Mouse (Mus musculus): ENCODE results near the gene Gtf2ird2. TPM values are rescaled to one million over a fixed set of nuclear protein-coding genes. Genes with fewer than 3 reads are reported as not detected.

Gtf2ird2 gene
- polyA plus RNA-seq, 1 experiment from 2014 or later: 7.4 TPM

GRCm38 (mm10) chr5:134273761-134274160 lies 89.9 kb downstream of the Gtf2ird2 start:
- no peaks in the 10 kb centered on the region for H3K4me1 ChIP-seq (ENCODE audit: control insufficient read depth, insufficient read depth, low read length)
- 91% methylated on average over 8 of the region's 8 CpGs for WGBS
- peaks cover 41% of the 10 kb centered on the region for H3K36me3 ChIP-seq (ENCODE audit: control insufficient read depth, insufficient read depth, low read length)
- DNase-seq (ENCODE audit: low spot score, missing footprints) (no peak), ATAC-seq (ENCODE audit: low FRiP score) (no peak)
- no peak overlapping the region for H3K4me3 ChIP-seq (ENCODE audit: low read depth, low read length)
- no peak overlapping the region for H3K9ac ChIP-seq (ENCODE audit: low read length)
- H3K9me3 ChIP-seq (ENCODE audit: control insufficient read depth, low read length): no peaks in the 10 kb centered on the region
- no peaks in the 10 kb centered on the region for H3K27me3 ChIP-seq (ENCODE audit: control insufficient read depth, insufficient read depth, low read length)
- H3K27ac ChIP-seq (ENCODE audit: low read depth, low read length): no peak overlapping the region
- no peak overlapping the region for H3K4me2 ChIP-seq

Other genes with a start within 250 kb of the Gtf2ird2 start
- 10.8 and 11.7 TPM in 2 replicates for gene Castor2, start 84.3 kb upstream of the Gtf2ird2 start, polyA plus RNA-seq (2014; fragmentation: Nextera tagmentation; extraction: Ambion mirVana)
- gene Rcc1l, start 7.2 kb upstream of the Gtf2ird2 start, polyA plus RNA-seq (2014; fragmentation: Nextera tagmentation; extraction: Ambion mirVana): 24.5 and 27.5 TPM in 2 replicates
- gene Ncf1, start 45.6 kb downstream of the Gtf2ird2 start, polyA plus RNA-seq (2014; fragmentation: Nextera tagmentation; extraction: Ambion mirVana): 2.0 and 3.1 TPM in 2 replicates
- 179 and 190 TPM in 2 replicates for gene Gtf2i, start 130.7 kb downstream of the Gtf2ird2 start, polyA plus RNA-seq (2014; fragmentation: Nextera tagmentation; extraction: Ambion mirVana)

Measured in midbrain, embryonic 11.5 days (tissue).